Mouse (Mus musculus): ENCODE measurements around the gene Vmn1r208.
"Not testable (repeated sequence)": the region's sequence is repeated elsewhere in the genome, so short reads cannot be mapped to it uniquely, and the experiment has no call there.

Gene Vmn1r208

GRCm38 (mm10) chr13:22777300-22777699, at the start of gene Vmn1r208:
Gene Vmn1r208, minus strand, starts transcription at chr13:22777400.
- DNase-seq: not testable (repeated sequence)

- DNase-seq: not testable (repeated sequence)
Observed at GRCm38 (mm10) chr13:22821601-22822000, 44.4 kb upstream of the Vmn1r208 start.

- not testable (repeated sequence) for DNase-seq
Observed at GRCm38 (mm10) chr13:22809582-22809981, 32.4 kb upstream of the Vmn1r208 start, which contains the start of gene Vmn1r209. Gene Vmn1r209, minus strand, starts transcription at chr13:22809682.

GRCm38 (mm10) chr13:22788096-22788495, 10.9 kb upstream of the Vmn1r208 start:
- not testable (repeated sequence) for DNase-seq

GRCm38 (mm10) chr13:22784159-22784558, 7.0 kb upstream of the Vmn1r208 start:
- DNase-seq: not testable (repeated sequence)

GRCm38 (mm10) chr13:22771592-22771991, 5.6 kb downstream of the Vmn1r208 start:
- DNase-seq: not testable (repeated sequence)

GRCm38 (mm10) chr13:22747524-22747923, 29.7 kb downstream of the Vmn1r208 start:
- DNase-seq: no peak

GRCm38 (mm10) chr13:22729529-22729928, 47.7 kb downstream of the Vmn1r208 start, which contains the start of gene Vmn1r207-ps:
Gene Vmn1r207-ps, minus strand, starts transcription at chr13:22729629.
- DNase-seq: not testable (repeated sequence)
